Mouse (Mus musculus) testis, adult 10 weeks (tissue): Measurements from ENCODE around the gene Mtg2. TPM values are rescaled to one million over a fixed set of nuclear protein-coding genes. Genes with fewer than 3 reads are reported as not detected.

ENCODE experiments used
- polyA plus RNA-seq: library from polyadenylated mRNA; stranded (reverse); fragments of 350-450 nt; fragmentation: Illumina TruSeq; extraction: RNeasy Lipid Tissue Mini Kit (QIAGEN cat#74804); gene quantifications from one replicate; pipeline ENCODE4 v1.2.3, GENCODE M21; 2014; ENCODE audit warnings: low read depth, low replicate concordance

Mtg2 gene
- polyA plus RNA-seq: 1.1 TPM

GRCm38 (mm10) chr2:180070481-180071453, at the start of gene Mtg2:
Gene Mtg2 (plus strand): TSS chr2:180070588.

GRCm38 (mm10) chr2:180024401-180025098, 45.8 kb upstream of the Mtg2 start, which contains the start of gene Lsm14b:
Gene Lsm14b (plus strand): TSS chr2:180024987.

GRCm38 (mm10) chr2:180042256-180042857, 28.0 kb upstream of the Mtg2 start, which contains the start of the genes Psma7 and Ss18l1:
Gene Psma7 (minus strand): TSS chr2:180042433.
Gene Ss18l1 (plus strand): TSS chr2:180042509.

DNA sequence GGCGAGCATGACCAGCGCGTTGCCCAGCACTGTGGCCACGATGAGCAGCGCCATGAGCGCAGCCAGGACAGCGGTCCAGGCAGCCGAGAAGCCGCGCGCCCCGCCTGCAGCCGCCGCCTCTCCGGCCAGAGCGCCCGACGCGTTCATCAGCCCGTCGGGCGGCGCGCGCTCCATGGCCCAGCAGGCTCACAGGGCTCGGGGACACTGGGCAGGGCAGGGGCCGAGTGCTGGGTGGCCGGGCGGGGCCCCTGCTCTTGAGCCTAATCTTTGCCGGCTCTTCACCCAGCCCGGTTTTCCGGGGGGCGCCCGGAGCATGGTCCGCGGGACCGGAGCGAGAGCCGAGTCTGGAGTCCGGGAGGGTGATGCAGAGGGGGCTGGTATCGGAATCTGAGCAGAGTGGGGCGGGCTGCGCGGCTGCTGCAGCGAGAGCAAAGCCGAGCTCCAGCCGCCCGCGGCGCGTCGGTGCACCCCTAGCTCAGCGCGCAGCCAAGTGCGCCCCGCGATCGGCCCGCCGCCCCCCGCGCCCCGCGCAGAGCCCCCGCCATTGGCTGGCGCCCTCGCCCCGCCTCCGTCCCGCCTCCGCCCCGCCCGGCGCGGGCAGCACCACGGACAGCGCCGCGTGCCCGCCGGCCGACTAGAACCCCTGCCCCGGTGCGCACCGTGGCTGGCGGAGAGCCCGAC, 33.7 kb downstream of the Mtg2 start, which contains the start of gene Hrh3:
Gene Hrh3 (minus strand): TSS at position 511 of the 681 bp plus-strand sequence.

DNA sequence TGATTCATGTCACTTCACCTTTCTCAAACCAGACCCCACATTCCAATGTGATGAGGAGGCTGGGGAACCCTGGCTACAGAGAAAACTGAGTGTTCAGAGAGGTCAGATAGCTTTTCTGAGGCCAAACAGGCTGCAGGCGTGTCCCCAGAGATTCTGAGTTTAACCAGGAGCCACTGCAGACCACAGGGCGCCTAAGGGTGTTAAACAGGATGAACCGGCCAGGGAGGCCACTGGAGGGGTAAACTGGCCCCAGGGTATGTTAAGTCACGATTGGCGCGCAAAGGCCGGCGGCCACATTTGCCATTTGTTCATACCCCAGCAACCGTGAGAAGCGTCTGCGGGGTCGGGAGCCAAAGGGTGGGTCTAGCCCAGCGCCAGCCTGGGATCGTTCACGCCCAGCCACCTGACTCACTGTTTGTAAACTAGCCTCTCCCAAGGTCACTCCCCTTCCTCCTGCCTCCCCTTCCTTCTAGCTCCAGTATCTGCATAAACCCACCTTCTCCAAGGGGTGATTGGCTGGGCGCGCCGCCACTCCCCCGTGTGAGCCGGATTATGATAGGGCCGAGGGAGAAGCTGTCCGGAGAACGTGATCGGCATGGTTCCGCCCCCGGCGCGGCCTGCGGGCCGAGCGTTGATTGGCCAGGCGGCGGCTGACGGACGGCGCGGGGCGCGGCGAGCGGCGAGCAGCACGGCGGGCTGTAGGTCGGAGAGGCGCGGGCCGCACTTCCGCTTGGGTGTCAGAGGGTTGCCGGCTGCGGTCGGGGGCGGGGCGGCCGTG, 48.5 kb downstream of the Mtg2 start, which contains the start of gene Osbpl2:
Gene Osbpl2 (plus strand): TSS at position 646 of the 778 bp plus-strand sequence.

Other genes with a start within 250 kb of the Mtg2 start
- 5.4 TPM for gene Taf4, start 93.9 kb upstream of the Mtg2 start, polyA plus RNA-seq
- gene Lsm14b, start 45.6 kb upstream of the Mtg2 start, polyA plus RNA-seq: 42.6 TPM
- gene Psma7, start 28.2 kb upstream of the Mtg2 start, polyA plus RNA-seq: 21.7 TPM
- gene Ss18l1, start 28.1 kb upstream of the Mtg2 start, polyA plus RNA-seq: 3.4 TPM
- not detected for gene Hrh3, start 33.9 kb downstream of the Mtg2 start, polyA plus RNA-seq
- 29.3 TPM for gene Osbpl2, start 48.7 kb downstream of the Mtg2 start, polyA plus RNA-seq
- gene Adrm1, start 100.9 kb downstream of the Mtg2 start, polyA plus RNA-seq: 20.2 TPM
- gene Lama5, start 155.3 kb downstream of the Mtg2 start, polyA plus RNA-seq: 0.35 TPM
- 56.7 TPM for gene Rps21, start 186.8 kb downstream of the Mtg2 start, polyA plus RNA-seq
- 10.9 TPM for gene Cables2, start 202.9 kb downstream of the Mtg2 start, polyA plus RNA-seq
- not detected for gene Rbbp8nl, start 219.3 kb downstream of the Mtg2 start, polyA plus RNA-seq